Mouse (Mus musculus) hindbrain, embryonic 13.5 days (tissue): ENCODE results near the gene Pla2g2f. TPM values are rescaled to one million over a fixed set of nuclear protein-coding genes. Genes with fewer than 3 reads are reported as not detected.

Source experiments
- ATAC-seq: fragments of 200-750 bp; cut with Nextera tagmentation; 2 replicates; pipeline ENCODE4 v1.8.0; 2017; ENCODE audit warnings: moderate TSS enrichment; ENCODE audit not compliant: low FRiP score
- H3K27ac ChIP-seq: fragments of 300-500 bp; sonication (generic); 2 replicates; pipeline ENCODE4 v1.5.1; 2015; ENCODE audit warnings: inconsistent platforms, mild to moderate bottlenecking, moderate library complexity
- H3K27me3 ChIP-seq: fragments of 300-500 bp; sonication (generic); 2 replicates; pipeline ENCODE4 v1.6.1; 2015; ENCODE audit warnings: mild to moderate bottlenecking, inconsistent platforms
- H3K36me3 ChIP-seq: fragments of 300-500 bp; sonication (generic); 2 replicates; pipeline ENCODE4 v1.6.1; 2015; ENCODE audit warnings: mild to moderate bottlenecking, inconsistent platforms
- H3K4me1 ChIP-seq: fragments of 300-500 bp; sonication (generic); replicated peaks from 2 replicates; pipeline ENCODE4 v1.6.1; 2015; ENCODE audit warnings: inconsistent platforms
- H3K4me2 ChIP-seq: fragments of 300-500 bp; sonication (generic); 2 replicates; pipeline ENCODE4 v1.6.1; 2015; ENCODE audit warnings: inconsistent platforms, mild to moderate bottlenecking, moderate library complexity
- H3K4me3 ChIP-seq: fragments of 300-500 bp; sonication (generic); 2 replicates; pipeline ENCODE4 v1.5.1; 2015; ENCODE audit warnings: mild to moderate bottlenecking, inconsistent platforms
- H3K9ac ChIP-seq: fragments of 300-500 bp; sonication (generic); 2 replicates; pipeline ENCODE4 v1.6.1; 2015; ENCODE audit warnings: mild to moderate bottlenecking, inconsistent platforms
- H3K9me3 ChIP-seq: fragments of 300-500 bp; sonication (generic); 2 replicates; pipeline ENCODE4 v1.6.1; 2016; ENCODE audit warnings: inconsistent platforms
- WGBS: fragments of 180-500 bp; shearing (Covaris S2); methylation state at CpG from one replicate; pipeline ENCODE4 v1.1.7; 2015; 5-methylcytosine and 5-hydroxymethylcytosine counted together
- polyA plus RNA-seq: library from polyadenylated mRNA; unstranded; fragments of >200 nt; fragmentation: Nextera tagmentation; extraction: Ambion mirVana; gene quantifications from 2 replicates; pipeline ENCODE4 v1.2.1, GENCODE M21; 2015

The Pla2g2f gene
- polyA plus RNA-seq = 0.06 and 0.13 TPM in 2 replicates

GRCm38 (mm10) chr4:138757416-138757815 lies at the start of gene Pla2g2f:
Pla2g2f (minus strand) TSS chr4:138757626.
- H3K36me3 ChIP-seq = no peaks in the 10 kb centered on the region
- H3K27me3 ChIP-seq = no peaks in the 10 kb centered on the region
- no peak for ATAC-seq
- 44% methylated on average over 8 of the region's 8 CpGs for WGBS
- H3K4me1 ChIP-seq = peaks cover 22% of the 10 kb centered on the region
- H3K9ac ChIP-seq = no peak within 1 kb of the TSS
- peak within 1 kb of the TSS; percentile 35; the same call in 1 of the 2 replicates for H3K27ac ChIP-seq
- no peaks in the 10 kb centered on the region for H3K9me3 ChIP-seq
- no peak within 1 kb of the TSS for H3K4me2 ChIP-seq
- H3K4me3 ChIP-seq = no peak within 1 kb of the TSS

- H3K4me3 ChIP-seq = no peak overlapping the region
- peaks cover 8% of the 10 kb centered on the region; the same call in 1 of the 2 replicates for H3K4me1 ChIP-seq
- no peak overlapping the region for H3K9ac ChIP-seq
- ATAC-seq = no peak
- H3K9me3 ChIP-seq = no peaks in the 10 kb centered on the region
- 77% methylated on average over 7 of the region's 7 CpGs for WGBS
- H3K4me2 ChIP-seq = no peak overlapping the region
- H3K27me3 ChIP-seq = no peaks in the 10 kb centered on the region; the same call in 1 of the 2 replicates
- H3K36me3 ChIP-seq = no peaks in the 10 kb centered on the region
- no peak overlapping the region for H3K27ac ChIP-seq
Observed at GRCm38 (mm10) chr4:138806920-138807541, 49.6 kb upstream of the Pla2g2f start.

DNA sequence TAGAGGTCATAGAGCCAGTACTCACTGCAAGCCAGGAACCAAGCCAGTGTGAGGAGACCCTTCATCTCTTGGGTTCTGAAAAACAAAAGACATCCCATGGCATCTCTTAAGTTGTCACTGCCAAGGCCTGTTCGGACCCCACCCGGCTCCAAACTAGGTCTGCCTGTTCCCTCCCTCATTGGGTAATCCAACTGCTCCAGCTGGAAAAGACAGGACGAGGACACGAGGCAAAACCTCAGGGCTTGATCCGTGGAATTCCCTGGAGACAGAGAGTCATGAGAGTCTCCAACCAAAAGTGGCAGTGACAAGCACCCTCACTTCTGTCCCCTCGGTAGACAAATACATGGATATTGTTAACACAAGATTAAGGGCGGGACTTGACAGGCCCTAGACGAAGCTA lies 48.7 kb upstream of the Pla2g2f start:
- H3K9ac ChIP-seq = no peak overlapping the region
- no peak overlapping the region for H3K4me2 ChIP-seq
- no peaks in the 10 kb centered on the region for H3K36me3 ChIP-seq
- H3K4me1 ChIP-seq = peaks cover 8% of the 10 kb centered on the region; the same call in 1 of the 2 replicates
- no peak overlapping the region for H3K27ac ChIP-seq
- 83% methylated on average over 8 of the region's 8 CpGs for WGBS
- no peak for ATAC-seq
- H3K4me3 ChIP-seq = no peak overlapping the region
- no peaks in the 10 kb centered on the region for H3K9me3 ChIP-seq
- H3K27me3 ChIP-seq = peaks cover 4% of the 10 kb centered on the region; the same call in 1 of the 2 replicates

- no peaks in the 10 kb centered on the region for H3K9me3 ChIP-seq
- H3K9ac ChIP-seq = no peak overlapping the region
- H3K27me3 ChIP-seq = peaks cover 5% of the 10 kb centered on the region; the same call in 1 of the 2 replicates
- H3K4me1 ChIP-seq = peaks cover 13% of the 10 kb centered on the region
- H3K27ac ChIP-seq = no peak overlapping the region
- H3K36me3 ChIP-seq = no peaks in the 10 kb centered on the region
- no peak for ATAC-seq
- H3K4me2 ChIP-seq = no peak overlapping the region
- H3K4me3 ChIP-seq = no peak overlapping the region
- WGBS = 29% methylated on average over 8 of the region's 8 CpGs
Observed at GRCm38 (mm10) chr4:138805248-138805647, 47.8 kb upstream of the Pla2g2f start.

GRCm38 (mm10) chr4:138802917-138803316 lies 45.5 kb upstream of the Pla2g2f start:
- Histone ChIP-seq H3K9me3 (no peaks in the 10 kb centered on the region), H3K4me1 (peaks cover 20% of the 10 kb centered on the region), H3K4me3 (no peak overlapping the region), H3K27ac (no peak overlapping the region), H3K36me3 (no peaks in the 10 kb centered on the region), H3K27me3 (0 out of 2 replicates have a peak, but pooled peaks cover 5% of the 10 kb centered on the region), H3K9ac (no peak overlapping the region), H3K4me2 (no peak overlapping the region)
- no peak for ATAC-seq
- WGBS = 91% methylated on average over 11 of the region's 11 CpGs

DNA sequence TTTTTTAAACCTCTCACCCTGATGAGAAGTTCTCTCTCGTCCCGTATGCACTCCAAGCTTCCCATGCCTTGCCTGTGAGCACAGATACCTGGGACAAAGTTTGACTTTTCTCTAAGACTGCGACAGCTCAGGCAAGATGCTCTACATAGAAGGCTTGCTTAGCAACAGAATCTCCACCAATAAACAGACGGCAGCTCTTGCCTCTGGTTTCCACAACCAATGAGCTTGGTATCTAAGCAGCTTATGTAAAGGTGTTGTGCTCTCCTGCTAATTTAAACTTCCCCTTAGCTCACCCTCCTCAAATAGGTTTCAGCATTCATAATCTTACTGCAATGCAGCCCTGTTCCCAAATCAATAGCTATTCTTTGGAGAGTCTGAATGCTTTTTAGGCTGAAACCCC lies 44.2 kb upstream of the Pla2g2f start:
- 90% methylated on average over 4 of the region's 4 CpGs for WGBS
- H3K4me3 ChIP-seq = no peak overlapping the region

GRCm38 (mm10) chr4:138800134-138800744 lies 42.8 kb upstream of the Pla2g2f start:
- Histone ChIP-seq H3K9ac (no peak overlapping the region), H3K4me3 (no peak overlapping the region), H3K27me3 (0 out of 2 replicates have a peak, but pooled peaks cover 5% of the 10 kb centered on the region), H3K27ac (no peak overlapping the region), H3K4me1 (peaks cover 16% of the 10 kb centered on the region), H3K9me3 (no peaks in the 10 kb centered on the region), H3K36me3 (no peaks in the 10 kb centered on the region), H3K4me2 (no peak overlapping the region)
- 69% methylated on average over 12 of the region's 12 CpGs for WGBS
- ATAC-seq = 0 out of 2 replicates have a peak, but pooled peaks have one; percentile 28

More for the DNA sequence above, 44.2 kb upstream of the Pla2g2f start:
- no peak overlapping the region for H3K27ac ChIP-seq
- no peak overlapping the region for H3K4me2 ChIP-seq
- ATAC-seq = no peak
- no peaks in the 10 kb centered on the region for H3K9me3 ChIP-seq
- no peak overlapping the region for H3K9ac ChIP-seq
- H3K4me1 ChIP-seq = peaks cover 20% of the 10 kb centered on the region
- H3K36me3 ChIP-seq = no peaks in the 10 kb centered on the region
- 0 out of 2 replicates have a peak, but pooled peaks cover 5% of the 10 kb centered on the region for H3K27me3 ChIP-seq

GRCm38 (mm10) chr4:138797217-138797570 lies 39.8 kb upstream of the Pla2g2f start:
- Histone ChIP-seq H3K4me1 (peaks cover 12% of the 10 kb centered on the region), H3K4me2 (no peak overlapping the region), H3K9me3 (no peaks in the 10 kb centered on the region), H3K36me3 (no peaks in the 10 kb centered on the region), H3K27ac (no peak overlapping the region), H3K27me3 (0 out of 2 replicates have a peak, but pooled peaks cover 5% of the 10 kb centered on the region), H3K9ac (no peak overlapping the region), H3K4me3 (no peak overlapping the region)
- WGBS = 70% methylated on average over 4 of the region's 4 CpGs
- no peak for ATAC-seq

GRCm38 (mm10) chr4:138796513-138797216 lies 39.2 kb upstream of the Pla2g2f start:
- WGBS = 43% methylated on average over 6 of the region's 6 CpGs
- no peak for ATAC-seq
- H3K9ac ChIP-seq = no peak overlapping the region
- H3K4me3 ChIP-seq = no peak overlapping the region
- peaks cover 12% of the 10 kb centered on the region for H3K4me1 ChIP-seq
- H3K9me3 ChIP-seq = no peaks in the 10 kb centered on the region
- H3K27ac ChIP-seq = no peak overlapping the region
- no peaks in the 10 kb centered on the region for H3K36me3 ChIP-seq
- 0 out of 2 replicates have a peak, but pooled peaks cover 5% of the 10 kb centered on the region for H3K27me3 ChIP-seq
- no peak overlapping the region for H3K4me2 ChIP-seq

DNA sequence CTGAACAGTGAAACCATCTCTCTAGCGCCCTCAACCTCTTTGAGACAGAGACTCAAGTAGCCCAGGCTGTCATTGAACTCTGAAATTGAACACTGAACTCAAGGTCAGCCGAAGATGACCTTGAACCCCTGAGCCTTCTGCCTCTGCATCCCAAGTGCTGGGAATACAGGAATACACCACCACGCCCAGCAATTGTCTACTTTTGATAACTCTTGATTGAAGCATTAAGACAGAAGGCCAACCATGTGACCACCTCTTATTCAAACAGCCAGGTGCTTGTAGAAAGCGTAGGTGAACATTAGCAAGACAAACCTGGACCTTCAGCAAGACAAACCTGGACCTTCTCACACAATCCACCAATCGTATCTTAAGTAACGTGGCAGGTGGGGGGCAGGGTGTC lies 36.9 kb upstream of the Pla2g2f start:
- no peak for ATAC-seq
- H3K36me3 ChIP-seq = no peaks in the 10 kb centered on the region
- H3K4me1 ChIP-seq = no peaks in the 10 kb centered on the region
- no peak overlapping the region for H3K9ac ChIP-seq
- H3K27ac ChIP-seq = no peak overlapping the region
- WGBS = 89% methylated on average over 6 of the region's 6 CpGs
- no peak overlapping the region for H3K4me3 ChIP-seq
- H3K9me3 ChIP-seq = no peaks in the 10 kb centered on the region
- no peaks in the 10 kb centered on the region; the same call in 1 of the 2 replicates for H3K27me3 ChIP-seq
- no peak overlapping the region for H3K4me2 ChIP-seq

GRCm38 (mm10) chr4:138793276-138793675 lies 35.9 kb upstream of the Pla2g2f start:
- Histone ChIP-seq H3K4me2 (no peak overlapping the region), H3K9ac (no peak overlapping the region), H3K4me3 (no peak overlapping the region), H3K36me3 (no peaks in the 10 kb centered on the region), H3K4me1 (no peaks in the 10 kb centered on the region), H3K27me3 (no peaks in the 10 kb centered on the region; the same call in 1 of the 2 replicates), H3K27ac (no peak overlapping the region), H3K9me3 (no peaks in the 10 kb centered on the region)
- WGBS = 59% methylated on average over 2 of the region's 2 CpGs
- no peak for ATAC-seq

GRCm38 (mm10) chr4:138792599-138792998 lies 35.2 kb upstream of the Pla2g2f start:
- no peaks in the 10 kb centered on the region for H3K36me3 ChIP-seq
- H3K9me3 ChIP-seq = no peaks in the 10 kb centered on the region
- H3K9ac ChIP-seq = no peak overlapping the region
- H3K27ac ChIP-seq = no peak overlapping the region
- no peaks in the 10 kb centered on the region; the same call in 1 of the 2 replicates for H3K27me3 ChIP-seq
- no peak overlapping the region for H3K4me3 ChIP-seq
- H3K4me1 ChIP-seq = no peaks in the 10 kb centered on the region
- no peak for ATAC-seq
- H3K4me2 ChIP-seq = no peak overlapping the region
- WGBS = 79% methylated on average over 9 of the region's 9 CpGs
